Mouse (Mus musculus): ENCODE measurements around the gene Stambp. TPM values are rescaled to one million over a fixed set of nuclear protein-coding genes. Genes with fewer than 3 reads are reported as not detected.
A peak's percentile ranks its signal among the peaks of the same experiment; 100 is the strongest.
"Not testable (repeated sequence)": the region's sequence is repeated elsewhere in the genome, so short reads cannot be mapped to it uniquely, and the experiment has no call there.

The Stambp gene
- polyA plus RNA-seq, 1 experiment from 2014 or later, result 52.4 TPM

DNA sequence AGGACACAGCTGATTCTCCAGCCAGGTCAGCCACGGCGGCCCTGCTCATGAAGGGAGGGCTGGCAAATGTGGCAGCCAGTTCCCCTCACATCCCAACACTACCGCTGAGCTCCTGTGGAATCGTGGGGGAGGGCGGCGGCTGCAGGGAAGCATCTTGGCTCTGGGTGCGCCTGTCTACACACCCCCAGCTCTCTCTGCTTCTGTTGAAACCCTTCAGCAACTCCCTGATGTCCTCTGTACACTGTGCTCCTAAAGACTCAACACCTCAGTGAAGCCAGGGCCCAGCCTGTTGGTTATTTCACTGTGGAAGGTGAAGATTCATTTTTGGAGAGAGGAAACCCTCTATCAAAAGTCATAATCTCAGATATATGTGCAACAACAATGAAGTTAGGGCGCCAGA lies 19.5 kb upstream of the Stambp start:
- Histone ChIP-seq H3K27me3 (no peaks in the 10 kb centered on the region), H3K4me1 (no peaks in the 10 kb centered on the region), H3K36me3 (no peaks in the 10 kb centered on the region), H3K9ac (replicated peaks) (no peak overlapping the region), H3K4me3 (no peak overlapping the region), H3K9me3 (no peaks in the 10 kb centered on the region), H3K4me2 (replicated peaks) (no peak overlapping the region), H3K27ac (replicated peaks) (no peak overlapping the region)
- ATAC-seq (replicated peaks), result no peak
- WGBS, result 77% methylated on average over 8 of the region's 8 CpGs

DNA sequence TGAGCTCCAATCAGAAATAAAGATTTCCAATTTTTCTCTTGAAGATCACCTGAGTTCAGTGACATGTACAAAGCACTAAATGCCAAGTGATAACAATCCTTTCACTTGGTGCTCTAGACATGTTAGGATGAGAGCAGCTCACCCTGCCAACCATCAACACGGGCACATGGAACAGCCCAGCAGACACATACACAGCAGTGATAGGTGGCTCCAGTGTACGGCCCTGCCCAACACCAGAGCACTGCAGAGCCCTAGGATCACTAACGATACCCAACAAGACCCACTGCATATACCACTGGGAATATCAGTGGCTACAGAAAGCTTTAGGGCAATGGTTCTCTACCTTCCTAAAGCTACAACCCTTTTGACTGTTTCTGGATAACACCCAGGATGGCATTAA lies 17.8 kb upstream of the Stambp start:
- Histone ChIP-seq H3K4me3 (no peak overlapping the region), H3K4me2 (replicated peaks) (no peak overlapping the region), H3K36me3 (no peaks in the 10 kb centered on the region), H3K27ac (replicated peaks) (no peak overlapping the region), H3K4me1 (no peaks in the 10 kb centered on the region), H3K27me3 (no peaks in the 10 kb centered on the region), H3K9me3 (no peaks in the 10 kb centered on the region), H3K9ac (replicated peaks) (no peak overlapping the region)
- 88% methylated on average over 3 of the region's 3 CpGs for WGBS
- ATAC-seq (replicated peaks), result no peak

DNA sequence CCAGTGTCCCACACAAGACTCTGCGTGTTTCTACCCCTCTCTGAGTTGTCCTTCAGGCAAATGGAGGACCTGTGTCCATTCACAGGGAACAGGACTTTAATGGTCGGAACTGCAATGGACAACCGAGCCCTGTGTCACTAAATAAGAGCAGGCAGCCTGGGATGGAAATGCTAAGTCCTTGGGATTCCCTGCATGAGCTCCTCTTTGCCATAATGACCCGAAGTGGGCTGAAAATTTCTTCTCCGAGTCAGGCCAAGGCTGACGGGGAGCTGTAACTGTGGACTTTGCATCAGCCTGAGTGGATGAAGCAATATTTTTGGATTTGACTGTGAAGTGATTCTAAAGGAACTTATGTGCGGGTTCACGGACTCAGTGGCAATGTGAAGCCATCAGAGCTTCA lies 14.7 kb upstream of the Stambp start:
- not testable (repeated sequence) for ATAC-seq (replicated peaks)
- 90% methylated on average over 8 of the region's 8 CpGs for WGBS

DNA sequence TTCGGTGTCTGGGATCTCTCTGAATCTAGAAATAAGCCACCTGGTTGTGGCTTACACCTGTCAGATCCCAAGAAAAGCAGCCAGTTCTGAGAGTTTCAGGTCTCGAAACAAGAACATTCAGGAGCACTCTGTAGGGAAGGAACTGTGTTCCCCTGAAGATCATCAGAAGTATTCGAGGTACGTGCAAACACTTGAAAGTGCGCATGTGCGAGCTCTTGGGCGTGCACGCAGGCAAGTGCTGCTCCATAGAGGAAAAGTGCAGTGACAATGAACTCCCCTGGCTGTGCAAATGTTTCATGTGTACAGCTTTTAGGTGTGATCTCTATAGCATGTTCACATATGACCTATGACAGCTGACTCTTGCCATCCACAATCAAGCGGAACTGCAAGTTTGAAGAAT lies 12.8 kb upstream of the Stambp start:
- H3K9ac ChIP-seq (replicated peaks); H3K36me3 ChIP-seq; H3K27ac ChIP-seq (replicated peaks); H3K27me3 ChIP-seq; H3K9me3 ChIP-seq; H3K4me2 ChIP-seq (replicated peaks); H3K4me1 ChIP-seq; H3K4me3 ChIP-seq; ATAC-seq (replicated peaks): not testable (repeated sequence)
- WGBS, result 86% methylated on average over 9 of the region's 9 CpGs

More for the DNA sequence above, 14.7 kb upstream of the Stambp start:
- not testable (repeated sequence) for H3K4me1 ChIP-seq; H3K9me3 ChIP-seq; H3K9ac ChIP-seq (replicated peaks); H3K36me3 ChIP-seq; H3K27me3 ChIP-seq; H3K27ac ChIP-seq (replicated peaks); H3K4me2 ChIP-seq (replicated peaks); H3K4me3 ChIP-seq

DNA sequence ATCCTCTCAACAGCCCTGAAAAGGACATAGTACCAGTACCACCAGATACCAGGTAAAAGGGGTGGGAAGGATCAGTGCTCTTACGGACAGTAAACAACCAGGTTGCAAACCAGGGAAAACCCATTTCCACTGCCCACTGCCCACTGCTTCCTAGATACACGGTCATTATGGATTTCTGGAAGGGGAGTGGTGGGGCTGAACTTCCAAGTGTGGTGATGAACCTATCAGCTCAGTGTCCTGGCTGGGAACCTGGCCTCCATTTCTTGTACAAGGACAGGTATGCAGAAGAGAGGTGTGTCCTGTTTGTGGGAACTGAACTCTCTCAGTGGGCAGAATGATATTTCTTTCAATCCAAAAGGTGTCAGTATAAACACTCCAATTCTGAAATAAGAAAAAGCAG lies 11.1 kb upstream of the Stambp start:
- no peak overlapping the region for H3K4me2 ChIP-seq (replicated peaks)
- H3K27ac ChIP-seq (replicated peaks), result no peak overlapping the region
- no peak overlapping the region for H3K9ac ChIP-seq (replicated peaks)
- WGBS, result 80% methylated on average over 2 of the region's 2 CpGs
- H3K27me3 ChIP-seq, result no peaks in the 10 kb centered on the region
- peaks cover 5% of the 10 kb centered on the region; the same call in 1 of the 2 replicates for H3K4me1 ChIP-seq
- no peaks in the 10 kb centered on the region for H3K36me3 ChIP-seq
- no peaks in the 10 kb centered on the region for H3K9me3 ChIP-seq
- H3K4me3 ChIP-seq, result no peak overlapping the region
- no peak for ATAC-seq (replicated peaks)

DNA sequence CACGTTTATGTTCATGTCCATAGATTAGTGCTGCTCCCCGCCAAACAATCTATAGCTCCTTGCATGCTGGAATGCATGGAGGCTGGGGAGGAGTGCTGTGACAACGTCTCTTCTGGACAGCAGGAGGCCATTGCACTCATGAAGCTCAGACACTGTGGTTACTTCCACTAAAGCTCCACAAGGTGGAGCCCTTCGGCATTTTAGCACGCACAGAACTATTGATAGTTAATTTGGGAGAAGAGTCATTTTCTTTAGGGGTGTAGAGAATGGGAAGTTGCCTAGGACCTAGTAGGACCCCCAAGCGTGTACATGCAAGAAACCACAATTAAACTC lies 10.4 kb upstream of the Stambp start:
- H3K4me2 ChIP-seq (replicated peaks), result no peak overlapping the region
- H3K36me3 ChIP-seq, result no peaks in the 10 kb centered on the region
- no peaks in the 10 kb centered on the region for H3K9me3 ChIP-seq
- peaks cover 5% of the 10 kb centered on the region; the same call in 1 of the 2 replicates for H3K4me1 ChIP-seq
- WGBS, result 1% methylated on average over 6 of the region's 6 CpGs
- peak; percentile 55; the same call in 1 of the 2 replicates for ATAC-seq (replicated peaks)
- no peak overlapping the region for H3K9ac ChIP-seq (replicated peaks)
- H3K27ac ChIP-seq (replicated peaks), result no peak overlapping the region
- H3K27me3 ChIP-seq, result 0 out of 2 replicates have a peak, but pooled peaks cover 4% of the 10 kb centered on the region
- no peak overlapping the region for H3K4me3 ChIP-seq

DNA sequence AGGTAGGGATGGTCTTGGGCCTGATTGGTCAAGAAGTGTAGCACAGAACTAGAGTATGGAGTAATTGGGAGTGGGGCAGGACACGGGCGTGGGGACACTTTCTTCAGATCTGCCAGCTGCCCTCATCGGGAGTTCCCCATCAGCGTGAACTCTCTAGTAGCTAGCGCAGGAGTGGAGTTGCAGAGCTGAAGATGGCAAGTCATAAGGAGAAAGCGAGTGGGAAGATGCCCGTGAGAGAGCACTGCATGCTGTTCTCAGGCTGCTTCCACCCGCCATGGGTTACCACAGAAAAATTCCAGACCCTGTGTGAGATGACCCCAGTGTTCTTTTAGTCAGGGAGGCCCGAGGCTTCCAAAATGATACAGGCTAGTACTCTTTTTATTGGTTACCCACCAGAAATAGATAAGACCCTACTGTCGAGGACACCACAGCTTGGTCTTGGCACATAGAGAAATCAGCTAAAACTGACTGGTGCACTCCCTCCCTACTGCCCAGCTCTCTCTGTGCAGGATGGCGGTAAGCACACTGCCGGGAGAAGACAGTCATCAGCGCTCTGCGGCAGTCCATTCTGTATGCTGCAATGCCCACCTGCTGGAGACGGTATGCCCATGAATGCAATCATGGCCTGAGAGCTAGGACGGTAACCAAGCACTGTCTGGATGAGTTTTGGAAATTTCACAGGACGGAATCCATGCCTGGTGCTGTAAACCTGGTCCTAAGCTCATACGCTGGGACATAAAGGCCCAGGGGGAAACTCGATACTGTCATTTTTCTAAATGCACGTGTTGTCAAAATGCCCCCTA lies 9.8 kb upstream of the Stambp start:
- Histone ChIP-seq H3K4me3 (no peak overlapping the region), H3K9ac (replicated peaks) (no peak overlapping the region), H3K4me1 (peaks cover 5% of the 10 kb centered on the region; the same call in 1 of the 2 replicates), H3K9me3 (no peaks in the 10 kb centered on the region), H3K36me3 (no peaks in the 10 kb centered on the region), H3K27me3 (0 out of 2 replicates have a peak, but pooled peaks cover 4% of the 10 kb centered on the region), H3K4me2 (replicated peaks) (no peak overlapping the region), H3K27ac (replicated peaks) (no peak overlapping the region)
- no peak for ATAC-seq (replicated peaks)
- 41% methylated on average over 20 of the region's 20 CpGs for WGBS

DNA sequence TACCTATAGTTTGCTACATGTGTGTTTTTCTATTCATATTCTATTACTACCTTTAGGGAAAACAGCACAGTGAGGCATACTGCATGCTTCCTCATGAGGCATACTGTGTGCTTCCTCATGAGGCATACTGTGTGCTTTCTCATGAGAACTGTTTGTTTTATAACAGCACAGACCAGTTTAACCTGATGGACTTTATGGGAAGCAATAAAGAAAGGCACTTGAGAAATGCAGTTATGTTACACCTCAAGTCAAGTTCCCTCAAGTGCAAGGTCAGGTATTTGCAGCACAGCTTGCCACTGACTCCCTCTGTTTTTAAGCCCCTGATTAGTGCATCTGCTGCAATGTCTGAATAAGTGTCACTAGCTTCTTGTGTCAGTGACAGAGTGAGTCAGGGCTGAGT lies 5.0 kb upstream of the Stambp start:
- no peak overlapping the region for H3K4me2 ChIP-seq (replicated peaks)
- no peaks in the 10 kb centered on the region for H3K9me3 ChIP-seq
- no peak for ATAC-seq (replicated peaks)
- H3K4me1 ChIP-seq, result peaks cover 6% of the 10 kb centered on the region
- H3K9ac ChIP-seq (replicated peaks), result no peak overlapping the region
- peaks cover 11% of the 10 kb centered on the region; the same call in 1 of the 2 replicates for H3K27me3 ChIP-seq
- no peak overlapping the region for H3K4me3 ChIP-seq
- H3K36me3 ChIP-seq, result no peaks in the 10 kb centered on the region
- H3K27ac ChIP-seq (replicated peaks), result no peak overlapping the region

DNA sequence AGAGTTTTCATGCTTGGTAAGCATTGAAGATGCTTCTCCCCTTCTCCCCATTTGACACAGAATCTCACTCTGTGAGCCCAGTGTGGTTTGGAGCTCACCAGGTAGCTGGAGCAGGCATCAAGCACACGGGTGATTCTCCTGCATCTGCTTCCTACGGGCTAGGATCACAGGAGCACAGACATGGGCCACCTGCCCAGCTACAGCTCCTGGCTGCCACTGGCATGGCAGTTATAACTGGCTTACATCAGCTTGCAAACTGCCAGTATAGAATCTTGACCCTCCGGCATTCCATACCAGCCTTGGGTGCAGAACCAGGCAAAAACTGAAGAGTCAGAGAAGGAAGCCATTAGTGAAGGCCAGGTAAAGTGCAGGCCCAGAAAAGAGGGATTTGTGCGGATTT lies 3.1 kb upstream of the Stambp start:
- no peak overlapping the region for H3K4me2 ChIP-seq (replicated peaks)
- no peak overlapping the region for H3K9ac ChIP-seq (replicated peaks)
- H3K4me3 ChIP-seq, result no peak overlapping the region
- WGBS, result 83% methylated on average over 4 of the region's 4 CpGs
- no peaks in the 10 kb centered on the region for H3K9me3 ChIP-seq
- no peak for ATAC-seq (replicated peaks)
- H3K36me3 ChIP-seq, result no peaks in the 10 kb centered on the region
- peaks cover 16% of the 10 kb centered on the region for H3K4me1 ChIP-seq
- H3K27ac ChIP-seq (replicated peaks), result no peak overlapping the region
- peaks cover 11% of the 10 kb centered on the region; the same call in 1 of the 2 replicates for H3K27me3 ChIP-seq

DNA sequence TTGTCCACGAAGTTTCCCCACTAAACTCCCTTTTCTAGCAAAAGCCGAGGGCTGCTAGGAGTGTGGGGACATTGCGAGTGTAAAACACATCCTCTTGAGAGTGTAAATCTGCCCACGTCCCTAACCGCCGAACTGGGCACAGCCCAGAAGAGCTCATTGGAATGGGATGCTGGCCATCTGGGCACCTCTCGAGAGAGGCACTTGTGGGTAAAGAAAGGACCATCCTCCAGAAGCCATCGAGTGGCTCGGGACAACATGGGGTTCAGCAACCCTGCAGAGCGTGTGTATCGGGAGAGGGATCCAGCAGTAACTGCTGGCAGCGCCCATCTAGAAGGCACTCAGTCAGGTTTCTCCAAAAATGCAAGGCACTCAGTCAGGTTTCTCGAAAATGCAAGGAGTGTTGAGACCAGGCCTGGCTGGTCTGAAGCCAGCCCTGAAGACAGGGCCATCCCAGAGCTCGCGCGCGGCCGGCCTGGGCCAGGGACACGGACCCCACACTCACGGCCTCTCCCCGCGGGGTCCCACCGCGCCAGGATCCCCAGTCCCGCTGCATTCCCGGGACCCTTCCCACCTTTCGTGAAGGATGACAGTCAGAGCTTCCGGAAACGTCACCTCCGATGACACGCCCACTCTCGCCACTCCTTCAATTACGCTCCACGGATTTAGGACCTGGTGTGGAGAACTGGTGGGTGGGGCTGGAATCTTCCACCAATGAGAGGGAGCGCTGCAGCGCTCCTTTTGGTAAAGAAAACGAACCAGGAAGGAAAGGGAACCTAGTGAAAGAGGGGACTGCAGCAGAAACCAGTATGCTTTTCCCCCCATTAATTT lies 475 bp downstream of the Stambp start:
- peak; percentile 97 for ATAC-seq (replicated peaks)
- Histone ChIP-seq H3K36me3 (peaks cover 7% of the 10 kb centered on the region; the same call in 1 of the 2 replicates), H3K27ac (replicated peaks) (peak overlapping the region; percentile 94), H3K4me3 (peak overlapping the region; percentile 86), H3K27me3 (peaks cover 7% of the 10 kb centered on the region; the same call in 1 of the 2 replicates), H3K9ac (replicated peaks) (peak overlapping the region; percentile 79), H3K4me2 (replicated peaks) (peak overlapping the region; percentile 93), H3K9me3 (no peaks in the 10 kb centered on the region), H3K4me1 (peaks cover 21% of the 10 kb centered on the region)
- WGBS, result 4% methylated on average over 37 of the region's 37 CpGs

DNA sequence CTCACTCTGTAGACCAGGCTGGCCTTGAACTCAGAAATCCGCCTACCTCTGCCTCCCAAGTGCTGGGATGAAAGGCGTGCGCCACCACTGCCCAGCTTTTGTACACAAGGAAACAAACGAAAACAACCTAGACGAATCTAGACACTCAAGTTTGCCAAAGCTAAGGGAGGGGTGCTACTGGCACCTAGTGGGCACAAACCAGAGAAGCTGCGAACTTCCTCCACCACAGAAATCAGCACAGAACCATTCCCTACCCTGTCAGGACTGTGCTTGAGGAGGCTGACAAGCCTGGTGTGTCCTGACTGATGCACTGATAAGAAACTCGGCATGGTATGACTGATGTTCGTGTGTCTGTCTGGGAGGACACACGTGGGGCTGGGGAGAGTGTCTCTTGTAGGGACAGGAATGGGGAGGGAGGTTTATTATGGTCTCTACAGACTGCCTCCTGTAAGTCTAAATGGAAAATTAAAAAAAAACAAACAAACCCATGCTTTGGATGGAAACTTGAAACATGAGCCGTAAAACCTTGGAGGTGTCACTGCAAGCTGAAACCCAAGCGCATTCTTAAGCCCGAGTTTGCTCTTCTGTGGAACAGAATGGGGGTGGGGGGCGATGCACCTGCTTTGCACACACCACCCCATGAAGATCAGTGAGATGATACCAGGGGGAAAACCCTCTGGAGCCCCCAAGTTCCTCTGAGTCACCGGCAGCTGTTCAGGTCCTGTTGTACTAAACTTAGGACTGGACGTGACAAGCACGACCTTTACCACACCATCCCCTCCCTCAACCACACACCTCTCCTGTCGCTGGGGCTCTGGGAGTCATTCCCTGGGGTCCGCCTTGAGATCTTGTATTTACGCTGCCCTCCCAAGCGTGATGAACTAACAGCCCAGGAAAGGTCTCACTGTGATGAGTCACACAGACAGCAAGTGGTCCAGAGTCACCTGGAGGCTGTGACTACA lies 3.3 kb downstream of the Stambp start:
- Histone ChIP-seq H3K36me3 (peaks cover 20% of the 10 kb centered on the region), H3K27me3 (no peaks in the 10 kb centered on the region), H3K9me3 (no peaks in the 10 kb centered on the region), H3K9ac (replicated peaks) (no peak overlapping the region), H3K4me1 (peaks cover 21% of the 10 kb centered on the region), H3K4me3 (no peak overlapping the region), H3K27ac (replicated peaks) (no peak overlapping the region), H3K4me2 (replicated peaks) (no peak overlapping the region)
- WGBS, result 78% methylated on average over 20 of the region's 20 CpGs
- no peak for ATAC-seq (replicated peaks)

Measured in forebrain, embryonic 15.5 days (tissue).